Mouse (Mus musculus): ENCODE measurements at regions not wholly inside any gene's neighbourhood (a gene's known extent, or its start where the extent isn't known, plus 50 kb on each side); places are given as distances from the start of the nearest gene placed in this dataset.

GRCm38 (mm10) chr8:113581704-113582103, 53.7 kb upstream of the Mon1b start:
- DNase-seq (ENCODE audit: low spot score in 2 of 2), result no peak

GRCm38 (mm10) chr8:113582180-113582975, 53.0 kb upstream of the Mon1b start:
- DNase-seq (ENCODE audit: low spot score in 2 of 2), result peak in 1 of 2 experiments; percentile 51

DNA sequence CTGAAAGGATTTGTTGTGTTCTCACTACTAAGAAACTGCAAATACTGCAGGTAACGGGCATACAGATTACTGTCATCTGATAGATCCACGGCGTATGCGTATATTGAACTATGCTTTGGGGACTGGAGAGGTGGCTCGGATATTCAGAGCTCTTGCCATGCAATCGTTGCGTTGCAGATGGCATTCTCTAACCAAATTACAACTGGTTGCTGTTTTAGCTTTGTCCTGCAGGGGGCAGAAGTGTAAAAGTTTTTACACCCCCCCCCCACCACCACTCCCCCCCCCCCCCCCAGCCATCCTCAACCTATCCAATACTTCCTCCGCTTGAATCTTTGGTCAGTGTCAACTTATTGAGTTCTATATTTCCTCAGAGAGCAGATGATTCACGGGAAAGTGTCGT, 51.6 kb upstream of the Mon1b start:
- no peak for DNase-seq (ENCODE audit: low spot score in 2 of 2)
